Mouse (Mus musculus) adrenal gland, adult 10 weeks (tissue): Measurements from ENCODE around the gene Cdh9. TPM values are rescaled to one million over a fixed set of nuclear protein-coding genes. Genes with fewer than 3 reads are reported as not detected.

Source experiments
- polyA plus RNA-seq: library from polyadenylated mRNA; stranded (reverse); fragments of 350-450 nt; fragmentation: Illumina TruSeq; extraction: RNeasy Lipid Tissue Mini Kit (QIAGEN cat#74804); gene quantifications from one replicate; pipeline ENCODE4 v1.2.3, GENCODE M21; 2014; ENCODE audit warnings: low read depth, low replicate concordance

The Cdh9 gene
- 4.9 TPM for polyA plus RNA-seq

GRCm38 (mm10) chr15:16728470-16729011, at the start of gene Cdh9:
Cdh9 (plus strand) TSS chr15:16728756.

